Mouse (Mus musculus) limb, embryonic 11.5 days (tissue): Measurements from ENCODE around the gene Gsto2. TPM values are rescaled to one million over a fixed set of nuclear protein-coding genes. Genes with fewer than 3 reads are reported as not detected.
A peak's percentile ranks its signal among the peaks of the same experiment; 100 is the strongest.
"Not testable (repeated sequence)": the region's sequence is repeated elsewhere in the genome, so short reads cannot be mapped to it uniquely, and the experiment has no call there.

Experiments used
- ATAC-seq: fragments of 200-750 bp; cut with Nextera tagmentation; 2 replicates; pipeline ENCODE4 v1.8.0; 2017; ENCODE audit warnings: low read depth; ENCODE audit not compliant: insufficient number of reproducible peaks, low FRiP score, low TSS enrichment
- DNase-seq: peaks from one replicate; pipeline ENCODE4 v3.0.0-alpha.2; 2015; ENCODE audit warnings: low spot score
- H3K27ac ChIP-seq: fragments of 300-500 bp; sonication (generic); replicated peaks from 2 replicates; pipeline ENCODE4 v1.5.1; 2014; ENCODE audit warnings: low read depth, mild to moderate bottlenecking, low read length
- H3K27me3 ChIP-seq: fragments of 300-500 bp; sonication (generic); 2 replicates; pipeline ENCODE4 v1.6.1; 2014; ENCODE audit warnings: mild to moderate bottlenecking, low read length, mixed read lengths; ENCODE audit not compliant: control insufficient read depth, insufficient read depth
- H3K36me3 ChIP-seq: fragments of 300-500 bp; sonication (generic); 2 replicates; pipeline ENCODE4 v1.6.1; 2014; ENCODE audit warnings: mild to moderate bottlenecking, low read length, moderate library complexity, mixed read lengths; ENCODE audit not compliant: control insufficient read depth, insufficient read depth
- H3K4me1 ChIP-seq: fragments of 300-500 bp; sonication (generic); 2 replicates; pipeline ENCODE4 v1.6.1; 2014; ENCODE audit warnings: low read length, mixed read lengths; ENCODE audit not compliant: control insufficient read depth, insufficient read depth
- H3K4me2 ChIP-seq: fragments of 300-500 bp; sonication (generic); 2 replicates; pipeline ENCODE4 v1.6.1; 2014; ENCODE audit warnings: low read depth, mild to moderate bottlenecking, moderate library complexity; ENCODE audit not compliant: severe bottlenecking
- H3K4me3 ChIP-seq: fragments of 300-500 bp; sonication (generic); 2 replicates; pipeline ENCODE4 v1.5.1; 2014; ENCODE audit warnings: low read depth, low read length
- H3K9ac ChIP-seq: fragments of 300-500 bp; sonication (generic); 2 replicates; pipeline ENCODE4 v1.6.1; 2014; ENCODE audit warnings: mild to moderate bottlenecking, low read length
- H3K9me3 ChIP-seq: fragments of 300-500 bp; sonication (generic); 2 replicates; pipeline ENCODE4 v1.6.1; 2016; ENCODE audit warnings: low read length; ENCODE audit not compliant: control insufficient read depth
- WGBS: fragments of 180-500 bp; shearing (Covaris S2); extraction: QIAGEN DNeasy Blood & Tissue Kit; methylation state at CpG from one replicate; pipeline ENCODE4 v1.1.7; 2014; 5-methylcytosine and 5-hydroxymethylcytosine counted together
- polyA plus RNA-seq: library from polyadenylated mRNA; unstranded; fragments of >200 nt; fragmentation: Nextera tagmentation; extraction: Ambion mirVana; gene quantifications from 2 replicates; pipeline ENCODE4 v1.2.1, GENCODE M21; 2014

The Gsto2 gene
- polyA plus RNA-seq, 1 experiment from 2014 or later = 1.1 TPM

- ATAC-seq = no peak
- no peaks in the 10 kb centered on the region for H3K36me3 ChIP-seq
- no peaks in the 10 kb centered on the region for H3K9me3 ChIP-seq
- H3K4me3 ChIP-seq = no peak overlapping the region
- no peak overlapping the region for H3K9ac ChIP-seq
- no peak overlapping the region for H3K4me2 ChIP-seq
- peaks cover 3% of the 10 kb centered on the region; the same call in 1 of the 2 replicates for H3K27me3 ChIP-seq
- 87% methylated on average over 16 of the region's 16 CpGs for WGBS
- no peak for DNase-seq
- no peak overlapping the region for H3K27ac ChIP-seq
- H3K4me1 ChIP-seq = no peaks in the 10 kb centered on the region; the same call in 1 of the 2 replicates
Measured at GRCm38 (mm10) chr19:47832316-47832715, 33.0 kb upstream of the Gsto2 start.

- DNase-seq (no peak), ATAC-seq (no peak)
- no peaks in the 10 kb centered on the region; the same call in none of the 2 replicates for H3K4me1 ChIP-seq
- H3K9ac ChIP-seq = no peak overlapping the region
- no peak overlapping the region for H3K4me2 ChIP-seq
- H3K27ac ChIP-seq = no peak overlapping the region
- H3K4me3 ChIP-seq = no peak overlapping the region
- WGBS = 95% methylated on average over 5 of the region's 5 CpGs
- H3K36me3 ChIP-seq = no peaks in the 10 kb centered on the region
- peaks cover 3% of the 10 kb centered on the region; the same call in 1 of the 2 replicates for H3K27me3 ChIP-seq
- no peaks in the 10 kb centered on the region for H3K9me3 ChIP-seq
Measured at GRCm38 (mm10) chr19:47834614-47835013, 30.7 kb upstream of the Gsto2 start.

GRCm38 (mm10) chr19:47835776-47836175, 29.6 kb upstream of the Gsto2 start:
- 89% methylated on average over 7 of the region's 7 CpGs for WGBS
- no peaks in the 10 kb centered on the region for H3K36me3 ChIP-seq
- no peak for ATAC-seq

GRCm38 (mm10) chr19:47836701-47837526, 28.4 kb upstream of the Gsto2 start:
- Histone ChIP-seq H3K27me3 (peaks cover 3% of the 10 kb centered on the region; the same call in 1 of the 2 replicates), H3K9me3 (no peaks in the 10 kb centered on the region), H3K9ac (peak overlapping the region; percentile 49), H3K36me3 (no peaks in the 10 kb centered on the region), H3K4me1 (no peaks in the 10 kb centered on the region; the same call in none of the 2 replicates), H3K27ac (no peak overlapping the region), H3K4me2 (peak overlapping the region; percentile 72), H3K4me3 (peak overlapping the region; percentile 42)
- DNase-seq (peak; percentile 87), ATAC-seq (peak; percentile 88)
- WGBS = 2% methylated on average over 49 of the region's 49 CpGs

More at GRCm38 (mm10) chr19:47835776-47836175, 29.6 kb upstream of the Gsto2 start:
- Histone ChIP-seq H3K9me3 (no peaks in the 10 kb centered on the region), H3K27ac (no peak overlapping the region), H3K9ac (no peak overlapping the region), H3K4me2 (no peak overlapping the region), H3K27me3 (peaks cover 3% of the 10 kb centered on the region; the same call in 1 of the 2 replicates), H3K4me3 (no peak overlapping the region), H3K4me1 (no peaks in the 10 kb centered on the region; the same call in none of the 2 replicates)
- DNase-seq = no peak

GRCm38 (mm10) chr19:47837527-47837901, 27.8 kb upstream of the Gsto2 start:
- Histone ChIP-seq H3K4me1 (no peaks in the 10 kb centered on the region; the same call in none of the 2 replicates), H3K27ac (no peak overlapping the region), H3K9me3 (no peaks in the 10 kb centered on the region), H3K4me3 (peak overlapping the region; percentile 42), H3K27me3 (peaks cover 3% of the 10 kb centered on the region; the same call in 1 of the 2 replicates), H3K4me2 (peak overlapping the region; percentile 72), H3K36me3 (no peaks in the 10 kb centered on the region), H3K9ac (peak overlapping the region; percentile 49; the same call in 1 of the 2 replicates)
- peak; percentile 67 for ATAC-seq
- WGBS = 0% methylated on average over 6 of the region's 6 CpGs
- no peak for DNase-seq

GRCm38 (mm10) chr19:47841234-47841633, 24.1 kb upstream of the Gsto2 start:
- not testable (repeated sequence) for H3K9ac ChIP-seq, H3K4me2 ChIP-seq, H3K4me3 ChIP-seq, H3K9me3 ChIP-seq, DNase-seq, H3K4me1 ChIP-seq, H3K36me3 ChIP-seq, ATAC-seq, H3K27ac ChIP-seq, H3K27me3 ChIP-seq
- WGBS = 88% methylated on average over 15 of the region's 15 CpGs

GRCm38 (mm10) chr19:47849735-47850134, 15.6 kb upstream of the Gsto2 start:
- ATAC-seq = no peak
- WGBS = 93% methylated on average over 3 of the region's 3 CpGs
- no peak overlapping the region for H3K4me3 ChIP-seq

GRCm38 (mm10) chr19:47852131-47852530, 13.2 kb upstream of the Gsto2 start:
- not testable (repeated sequence) for H3K9ac ChIP-seq, H3K9me3 ChIP-seq, DNase-seq, H3K4me1 ChIP-seq, H3K27me3 ChIP-seq, H3K36me3 ChIP-seq, ATAC-seq, H3K4me2 ChIP-seq, H3K4me3 ChIP-seq, H3K27ac ChIP-seq
- 86% methylated on average over 3 of the region's 3 CpGs for WGBS

More at GRCm38 (mm10) chr19:47849735-47850134, 15.6 kb upstream of the Gsto2 start:
- no peak for DNase-seq
- no peaks in the 10 kb centered on the region for H3K9me3 ChIP-seq
- H3K4me1 ChIP-seq = no peaks in the 10 kb centered on the region
- no peak overlapping the region for H3K27ac ChIP-seq
- H3K4me2 ChIP-seq = no peak overlapping the region
- no peaks in the 10 kb centered on the region for H3K27me3 ChIP-seq
- H3K9ac ChIP-seq = no peak overlapping the region
- H3K36me3 ChIP-seq = no peaks in the 10 kb centered on the region
